Mouse (Mus musculus): Measurements from ENCODE around the gene D11Wsu47e. TPM values are rescaled to one million over a fixed set of nuclear protein-coding genes. Genes with fewer than 3 reads are reported as not detected.
A peak's percentile ranks its signal among the peaks of the same experiment; 100 is the strongest.
"Not testable (repeated sequence)": the region's sequence is repeated elsewhere in the genome, so short reads cannot be mapped to it uniquely, and the experiment has no call there.

The D11Wsu47e gene
- total RNA-seq (2021): 21.7 and 22.4 TPM in 2 replicates
- long read RNA-seq, transcript D11Wsu47e-202 (5 exons, 2,062 nt): major isoform, 8 of 13 reads
- long read RNA-seq, partial matches to known transcripts: 1 of 13 reads
- long read RNA-seq, other reads (novel, unspliced or antisense): 3 of 13 reads

DNA sequence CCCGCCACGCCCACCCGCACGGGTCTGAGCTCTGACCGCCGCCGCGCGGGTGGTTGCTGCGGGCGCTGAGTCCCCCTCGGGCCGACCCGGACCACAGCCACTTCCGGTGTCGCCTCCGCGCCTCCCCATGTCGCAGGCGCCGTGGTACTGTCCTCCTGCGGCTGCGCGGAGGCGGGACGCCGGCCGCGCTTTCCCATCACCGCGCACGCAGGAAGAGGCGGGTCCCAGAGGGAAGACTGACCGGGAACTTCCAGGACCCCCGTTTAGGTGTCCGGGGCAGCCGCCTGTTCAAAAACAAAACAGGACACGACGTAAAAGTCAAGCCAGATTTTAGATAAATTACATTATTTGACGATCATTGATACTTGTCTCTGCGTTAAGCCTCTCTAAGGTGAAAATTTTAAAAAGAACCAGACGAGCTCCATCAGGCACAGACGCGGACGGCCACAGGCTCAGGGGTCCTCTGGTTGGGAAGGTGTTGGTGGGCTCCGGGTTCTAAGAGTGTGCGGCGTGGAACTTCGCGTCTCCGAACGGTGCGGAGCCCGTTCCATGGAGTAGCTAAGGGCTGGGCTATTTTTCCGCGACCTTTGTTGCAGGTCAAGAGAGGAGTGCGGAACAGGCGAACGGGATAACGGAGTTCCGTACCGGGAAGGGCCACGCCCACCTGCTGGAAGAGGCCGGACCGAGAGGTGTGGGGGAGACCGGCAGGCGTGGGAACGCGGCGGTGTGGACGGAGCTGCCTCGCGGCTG, at the start of gene D11Wsu47e, which contains the start of gene Fam104a:
Gene D11Wsu47e (plus strand): TSS at position 456 of the 750 bp plus-strand sequence.
Gene Fam104a (minus strand): TSS at position 199 of the 750 bp plus-strand sequence.
- DNase-seq: peak; percentile 94

DNA sequence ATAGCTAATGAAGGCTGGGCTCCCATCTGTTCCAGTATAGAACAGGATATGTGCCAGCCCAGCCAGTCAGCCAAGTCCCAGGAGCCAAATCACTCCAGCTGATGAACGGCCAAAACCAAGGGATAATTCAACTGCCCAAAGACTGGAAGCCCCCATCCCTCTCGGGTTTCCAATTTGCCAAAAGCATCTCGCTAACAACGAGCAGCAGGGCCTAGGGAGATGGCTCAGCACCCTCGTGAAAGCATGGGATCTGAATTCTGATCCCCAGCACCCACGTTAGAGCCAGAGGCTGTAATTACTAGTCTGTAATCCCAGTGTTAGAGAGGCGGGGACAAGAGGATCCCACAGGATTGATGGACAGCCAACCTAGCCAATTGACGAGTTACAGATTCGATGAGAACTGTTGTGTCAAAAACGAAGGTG, 49.5 kb upstream of the D11Wsu47e start:
- DNase-seq: no peak

DNA sequence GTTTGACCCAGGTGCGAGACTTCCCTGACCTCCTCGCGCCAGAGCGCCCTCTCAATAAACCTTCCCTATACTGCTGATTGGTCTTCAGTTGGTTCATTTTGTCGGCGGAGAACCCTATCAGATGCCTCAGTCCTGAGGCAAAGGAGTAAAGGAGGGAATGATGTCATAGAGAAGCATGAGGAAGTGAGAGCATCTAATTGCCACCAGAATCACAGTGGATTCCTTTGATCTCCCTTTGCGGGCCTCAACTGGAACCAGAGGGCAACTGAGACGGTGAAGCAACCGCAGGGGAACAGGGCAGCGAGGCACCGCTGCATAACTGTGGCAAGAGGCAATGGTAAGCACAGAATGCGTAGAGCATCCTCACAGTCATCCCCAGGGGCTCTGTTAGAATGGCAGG, 45.5 kb upstream of the D11Wsu47e start:
- no peak for DNase-seq

DNA sequence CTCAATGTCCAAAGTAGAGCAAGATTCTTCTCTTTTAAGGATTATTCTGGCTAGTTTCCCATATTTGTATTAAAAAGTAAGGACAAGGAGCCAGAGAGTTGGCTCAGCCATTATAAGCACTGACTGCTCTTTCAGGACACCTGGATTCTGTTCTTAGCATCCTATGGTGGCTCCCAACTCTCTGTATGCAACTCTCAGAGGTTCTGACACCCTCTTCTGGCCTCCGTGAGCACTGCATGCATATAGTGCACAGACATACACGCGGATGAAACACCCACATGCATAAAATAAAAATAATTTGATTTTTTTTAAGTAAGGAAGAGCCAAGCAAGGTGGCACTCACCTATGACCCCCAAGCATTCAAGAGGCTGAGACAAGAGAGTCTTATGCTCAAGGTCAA, 39.0 kb upstream of the D11Wsu47e start:
- no peak for DNase-seq

GRCm38 (mm10) chr11:113648152-113648551, 36.1 kb upstream of the D11Wsu47e start:
- peak; percentile 89 for DNase-seq

DNA sequence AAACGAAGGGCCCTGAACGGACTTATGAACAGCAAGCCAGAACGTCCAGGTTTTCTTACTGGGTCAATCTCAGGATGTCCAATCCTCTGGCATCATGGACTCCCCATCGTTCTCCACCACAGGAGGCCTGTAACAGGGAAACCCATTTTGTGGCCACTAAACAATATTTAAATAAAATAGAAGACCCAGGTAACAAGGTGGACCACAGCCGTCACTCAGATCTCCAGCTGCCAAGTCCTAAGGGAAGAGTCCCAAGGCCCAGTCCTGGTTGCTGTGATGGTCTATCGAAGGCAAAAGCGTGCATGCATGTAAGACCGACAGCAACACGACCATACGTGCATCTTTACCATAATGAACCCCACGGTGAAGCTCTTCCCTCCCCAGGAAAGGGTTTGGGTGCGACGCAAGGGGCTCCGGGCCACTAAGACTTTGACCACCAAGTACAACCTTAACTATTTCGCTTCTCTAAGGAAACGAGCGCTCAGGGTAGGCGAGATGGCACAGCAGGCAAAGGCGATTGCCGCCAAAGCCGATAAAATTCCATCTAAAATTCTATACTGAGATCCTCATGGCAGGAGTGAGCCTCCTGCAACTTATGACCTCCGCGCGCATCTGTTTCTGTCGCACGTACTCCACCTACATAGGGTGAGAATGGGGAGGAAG, 35.4 kb upstream of the D11Wsu47e start, which contains the start of gene Cog1:
Gene Cog1 (plus strand): TSS at position 480 of the 663 bp plus-strand sequence.
- DNase-seq: no peak

DNA sequence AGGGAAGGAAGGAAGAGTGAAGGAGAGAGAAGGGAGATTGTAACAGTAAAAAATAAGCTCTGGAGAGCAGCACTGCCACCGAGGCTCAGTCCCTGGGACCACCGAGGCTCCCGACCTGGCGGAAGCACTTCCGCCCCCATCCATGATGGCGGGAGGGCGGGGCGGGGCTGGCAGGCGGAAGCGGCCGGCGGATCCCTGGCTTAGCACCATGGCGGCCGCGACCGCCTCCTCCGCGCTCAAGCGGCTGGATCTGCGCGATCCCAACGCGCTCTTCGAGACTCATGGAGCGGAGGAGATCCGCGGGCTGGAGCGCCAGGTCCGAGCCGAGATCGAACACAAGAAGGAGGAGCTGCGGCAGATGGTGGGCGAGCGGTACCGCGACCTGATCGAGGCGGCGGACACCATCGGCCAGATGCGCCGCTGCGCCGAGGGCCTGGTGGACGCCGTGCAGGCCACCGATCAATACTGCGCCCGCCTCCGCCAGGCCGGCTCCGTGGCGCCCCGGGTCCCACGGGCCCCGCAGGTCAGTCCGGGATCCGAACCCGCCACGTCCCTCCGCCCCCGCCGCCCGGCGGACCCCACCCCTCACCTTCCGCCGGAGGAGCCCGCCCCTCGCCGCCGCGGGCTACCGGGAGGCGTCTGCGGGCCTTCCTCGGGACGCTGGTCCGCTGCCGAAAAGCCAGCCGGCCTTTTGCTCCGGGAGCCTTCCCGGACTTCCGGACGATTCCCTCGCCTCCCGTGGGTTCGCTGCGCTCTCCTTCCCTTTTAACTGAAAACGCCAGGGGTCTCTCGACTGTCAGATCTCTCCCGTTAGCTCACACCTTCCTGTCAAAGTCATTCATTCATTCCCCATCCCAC, 34.6 kb upstream of the D11Wsu47e start, which contains the start of gene Slc39a11:
Gene Slc39a11 (minus strand): TSS at position 727 of the 858 bp plus-strand sequence.
- DNase-seq: peak; percentile 75

- no peak for DNase-seq
Measured at GRCm38 (mm10) chr11:113651206-113651906, 32.9 kb upstream of the D11Wsu47e start.

GRCm38 (mm10) chr11:113651907-113652273, 32.3 kb upstream of the D11Wsu47e start:
- DNase-seq: no peak

DNA sequence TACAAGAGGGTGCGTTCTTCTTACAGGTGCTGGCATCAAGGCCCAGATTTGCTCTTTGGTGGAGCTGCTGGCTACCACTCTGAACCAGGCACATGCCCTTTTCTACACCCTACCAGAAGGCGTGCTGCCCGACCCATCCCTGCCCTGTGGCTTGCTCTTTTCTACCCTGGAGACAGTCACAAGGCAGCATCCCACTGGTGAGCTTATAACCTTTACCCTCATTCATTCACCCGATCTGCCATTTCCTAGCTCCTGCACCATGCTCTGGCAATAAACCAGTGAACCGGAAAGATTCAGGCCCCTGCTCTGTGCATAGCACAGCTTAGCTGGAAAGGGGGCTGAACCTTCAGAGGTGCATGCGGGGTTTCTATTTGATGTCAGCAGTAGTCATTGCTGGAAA, 31.7 kb upstream of the D11Wsu47e start:
- no peak for DNase-seq

GRCm38 (mm10) chr11:113654105-113654504, 30.1 kb upstream of the D11Wsu47e start:
- no peak for DNase-seq

DNA sequence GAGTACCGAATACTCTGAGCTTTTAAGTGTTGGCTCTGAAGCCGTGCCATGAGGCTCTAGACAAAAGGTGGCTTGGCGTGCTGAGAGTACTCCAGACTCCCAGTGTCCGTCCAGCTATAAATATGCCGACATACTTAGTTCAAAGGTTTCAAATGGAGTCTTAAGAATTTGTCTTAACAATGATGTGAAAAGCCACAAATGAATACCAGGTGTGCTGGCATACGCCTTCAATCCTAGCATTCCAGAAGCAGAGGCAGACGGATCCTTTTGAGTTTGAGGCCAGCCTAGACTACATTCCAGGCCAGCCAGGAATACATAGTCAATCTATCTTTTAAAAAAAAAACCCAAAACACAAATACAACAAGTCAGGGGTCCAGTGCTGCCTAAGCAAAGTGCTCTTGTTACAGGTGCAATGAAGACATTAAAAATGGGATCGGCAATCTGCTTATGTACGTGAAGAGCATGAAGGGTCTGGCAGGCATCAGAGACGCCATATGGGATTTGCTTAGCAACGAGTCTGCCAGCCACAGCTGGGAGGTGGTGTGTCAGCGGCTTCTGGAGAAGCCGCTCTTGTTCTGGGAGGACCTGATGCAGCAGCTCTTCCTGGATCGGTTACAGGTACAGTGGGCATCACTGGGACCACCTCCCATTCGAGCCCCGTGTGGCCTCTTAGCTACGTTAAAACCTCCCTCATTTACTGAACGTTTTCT, 29.5 kb upstream of the D11Wsu47e start:
- DNase-seq: no peak

DNA sequence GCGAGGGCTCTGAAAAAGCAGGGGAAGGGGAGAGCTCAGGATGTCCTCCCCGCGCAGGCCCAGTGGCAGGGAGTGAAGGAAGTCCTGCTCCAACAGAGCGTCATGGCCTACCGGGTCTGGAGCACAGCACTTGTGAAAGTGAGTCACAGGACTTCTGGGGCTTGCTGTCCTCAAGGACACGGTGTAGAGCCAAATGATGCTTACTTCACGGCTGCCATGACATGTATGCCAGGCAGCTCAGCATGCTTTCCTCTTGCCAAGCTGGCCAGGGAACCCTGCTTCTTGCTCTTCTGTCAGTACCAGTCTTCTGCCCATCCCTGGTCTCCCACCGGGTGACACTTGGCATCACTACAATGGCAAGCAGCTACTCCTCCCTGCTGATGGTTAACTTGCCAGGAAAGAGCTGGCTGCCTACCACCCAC, 27.7 kb upstream of the D11Wsu47e start:
- DNase-seq: peak; percentile 60

GRCm38 (mm10) chr11:113657221-113657620, 27.0 kb upstream of the D11Wsu47e start:
- DNase-seq: no peak

GRCm38 (mm10) chr11:113658319-113658718, 25.9 kb upstream of the D11Wsu47e start:
- DNase-seq: no peak

DNA sequence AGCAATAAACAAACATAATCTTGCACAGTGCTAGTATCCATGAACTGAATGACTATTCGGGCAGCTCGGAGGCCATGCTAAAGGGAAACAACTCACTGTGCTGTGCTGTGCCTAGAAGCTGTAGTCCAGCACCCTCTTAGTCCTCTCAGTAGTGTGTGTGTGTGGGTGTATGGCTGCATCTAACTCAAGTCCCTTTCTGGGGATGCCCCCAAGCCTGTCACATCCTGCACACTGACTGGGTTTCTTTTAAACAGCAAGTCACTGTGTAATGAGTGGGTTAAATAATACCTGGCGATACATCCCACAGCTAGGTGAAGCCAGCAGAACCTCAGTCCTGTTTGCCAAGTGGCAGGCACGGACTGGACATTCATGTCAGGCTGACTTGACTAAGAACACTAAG, 25.4 kb upstream of the D11Wsu47e start:
- no peak for DNase-seq

DNA sequence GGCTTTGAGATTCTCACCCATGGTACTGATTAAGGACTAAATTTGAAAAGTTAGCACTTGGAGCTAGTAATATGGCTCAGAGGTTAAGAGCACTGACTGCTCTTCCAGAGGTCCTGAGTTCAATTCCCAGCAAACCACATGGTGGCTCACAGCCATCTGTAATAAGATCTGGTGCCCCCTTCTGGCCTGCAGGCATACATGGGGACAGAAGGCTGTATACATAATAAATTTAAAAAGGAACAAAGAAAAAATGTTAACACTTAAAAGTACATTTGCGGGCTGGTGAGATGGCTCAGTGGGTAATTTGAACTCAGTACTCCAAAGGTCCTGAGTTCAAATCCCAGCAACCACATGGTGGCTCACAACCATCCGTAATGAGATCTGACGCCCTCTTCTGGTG, 24.0 kb upstream of the D11Wsu47e start:
- DNase-seq: not testable (repeated sequence)

GRCm38 (mm10) chr11:113660940-113661339, 23.3 kb upstream of the D11Wsu47e start:
- DNase-seq: no peak

- no peak for DNase-seq
Measured at GRCm38 (mm10) chr11:113661835-113662351, 22.3 kb upstream of the D11Wsu47e start.

- DNase-seq: no peak
Measured at GRCm38 (mm10) chr11:113664279-113664678, 19.9 kb upstream of the D11Wsu47e start.

GRCm38 (mm10) chr11:113666205-113666604, 18.0 kb upstream of the D11Wsu47e start:
- no peak for DNase-seq

Data from adrenal gland, postnatal 25 days (tissue).